Mouse (Mus musculus) MEL (cell line): Measurements from ENCODE around the gene Zar1l. TPM values are rescaled to one million over a fixed set of nuclear protein-coding genes. Genes with fewer than 3 reads are reported as not detected.

Experiments used
- DNase-seq: peaks from one replicate; pipeline ENCODE4 v3.0.0; 2011; ENCODE audit warnings: low read depth, low spot score
- H3K27ac ChIP-seq: 2 replicates; pipeline ENCODE4 v1.5.1; 2012; ENCODE audit warnings: low read depth, mild to moderate bottlenecking, control low read depth, low read length, moderate library complexity; ENCODE audit not compliant: control insufficient read depth
- H3K27me3 ChIP-seq, 2 experiments: fragments of 150-350 bp in 1 of 2; sonication (generic) in 1 of 2; 2 replicates each; pipeline ENCODE4 v1.6.1; 2012; ENCODE audit warnings: low read length in 2 of 2, mild to moderate bottlenecking in 2 of 2, improper control_type of control experiment in 1 of 2, moderate library complexity in 1 of 2; ENCODE audit not compliant: insufficient read depth in 2 of 2, control insufficient read depth in 1 of 2
- H3K36me3 ChIP-seq, 2 experiments: 2 replicates each; pipeline ENCODE4 v1.6.1; 2012 to 2014; ENCODE audit warnings: low read length in 2 of 2, improper control_type of control experiment in 1 of 2, inconsistent platforms in 1 of 2, mild to moderate bottlenecking in 1 of 2; ENCODE audit not compliant: insufficient read depth in 2 of 2, control insufficient read depth in 1 of 2
- H3K4me1 ChIP-seq, 2 experiments: fragments of 150-350 bp in 1 of 2; sonication (generic) in 1 of 2; 2 replicates each; pipeline ENCODE4 v1.6.1; 2012; ENCODE audit warnings: low read length in 2 of 2, improper control_type of control experiment in 1 of 2, mild to moderate bottlenecking in 1 of 2; ENCODE audit not compliant: insufficient read depth in 2 of 2, control insufficient read depth in 1 of 2
- H3K4me3 ChIP-seq, 2 experiments: fragments of 150-350 bp in 1 of 2; sonication (generic) in 1 of 2; 2 replicates each; pipeline ENCODE4 v1.5.1; 2012; ENCODE audit warnings: low read depth in 2 of 2, low read length in 2 of 2, mild to moderate bottlenecking in 2 of 2, moderate library complexity in 2 of 2, control low read depth in 1 of 2, improper control_type of control experiment in 1 of 2; ENCODE audit not compliant: control insufficient read depth in 1 of 2, insufficient read depth in 1 of 2
- H3K79me2 ChIP-seq: 2 replicates; pipeline ENCODE4 v1.6.1; 2012; ENCODE audit warnings: mild to moderate bottlenecking, low read length, moderate library complexity; ENCODE audit not compliant: control insufficient read depth, poor library complexity, insufficient read depth
- H3K9ac ChIP-seq: 2 replicates; pipeline ENCODE4 v1.6.1; 2012; ENCODE audit warnings: low read depth, mild to moderate bottlenecking, control low read depth, low read length, moderate library complexity; ENCODE audit not compliant: control insufficient read depth, poor library complexity, severe bottlenecking
- H3K9me3 ChIP-seq: fragments of 150-350 bp; sonication (generic); replicated peaks from 2 replicates; pipeline ENCODE4 v1.6.1; 2012; ENCODE audit warnings: mild to moderate bottlenecking, low read length, improper control_type of control experiment, moderate library complexity; ENCODE audit not compliant: insufficient read depth
- JUND ChIP-seq: IDR thresholded peaks from 2 replicates; pipeline ENCODE4 v1.6.1; 2011; ENCODE audit warnings: low read depth, mild to moderate bottlenecking, improper control_type of control experiment, low read length
- KAT2A ChIP-seq: conservative IDR thresholded peaks from 2 replicates; pipeline ENCODE4 v1.6.1; 2012; ENCODE audit warnings: low read depth, low read length, improper control_type of control experiment, inconsistent platforms
- MEF2A ChIP-seq: IDR thresholded peaks from 2 replicates; pipeline ENCODE4 v1.6.1; 2014; ENCODE audit warnings: low read depth, mild to moderate bottlenecking, inconsistent platforms, low read length, improper control_type of control experiment; ENCODE audit not compliant: poor library complexity, insufficient replicate concordance, severe bottlenecking; ENCODE audit errors: extremely low read depth
- polyA plus RNA-seq, 2 experiments: library from polyadenylated mRNA; stranded (reverse) in 1 of 2; unstranded in 1 of 2; fragments of >175 nt in 1 of 2; fragments of >200 nt in 1 of 2; gene quantifications; 2 replicates each; pipeline versions ENCODE4 v1.2.1 to v1.2.4; 2012; ENCODE audit warnings: low replicate concordance in 2 of 2, low read depth in 1 of 2; ENCODE audit not compliant: insufficient read length in 2 of 2, insufficient read depth in 1 of 2, missing spikeins in 1 of 2
- total RNA-seq: library from RNA; depleted of rRNA; stranded (reverse); fragments of 300-350 nt; gene quantifications from 2 replicates; pipeline ENCODE4 v1.2.3, GENCODE M21; 2012; rRNA removed

Zar1l gene
- total and polyA plus RNA-seq, 3 experiments, result not detected

DNA sequence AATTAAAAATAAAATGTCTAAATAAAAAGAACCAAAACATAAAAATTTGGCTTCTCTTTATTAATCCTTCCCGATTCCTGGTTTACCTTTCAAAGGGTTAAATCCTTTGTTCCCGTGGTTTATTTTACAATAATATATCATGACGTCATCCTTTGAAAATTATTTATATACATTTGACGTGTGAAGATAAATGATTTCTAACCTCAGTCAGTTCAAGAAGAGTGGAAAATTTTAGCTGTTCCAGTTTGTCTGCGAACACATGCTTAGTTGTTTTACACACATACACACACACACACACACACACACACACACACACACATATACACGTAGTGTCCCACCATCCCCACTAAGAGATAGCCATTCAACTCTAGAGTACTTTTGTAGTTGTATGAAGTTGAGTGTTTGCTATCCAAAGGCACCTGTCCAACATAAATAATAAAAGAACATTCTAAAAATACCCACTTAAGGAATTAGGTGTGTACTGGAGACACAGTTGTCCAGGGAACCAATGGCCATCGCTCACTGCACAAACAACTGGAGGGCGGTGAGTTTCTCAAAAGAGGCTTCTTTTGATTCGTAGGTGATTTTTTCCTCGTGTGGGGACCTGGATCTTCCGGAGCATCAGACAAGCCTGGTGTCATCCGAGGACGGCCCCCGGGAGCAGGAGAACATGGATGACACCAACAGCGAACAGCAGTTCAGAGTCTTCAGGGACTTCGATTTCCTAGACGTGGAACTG lies 60.6 kb downstream of the Zar1l start:
- H3K9me3 ChIP-seq, result no peaks in the 10 kb centered on the region
- H3K4me3 ChIP-seq, result no peak overlapping the region
- H3K36me3 ChIP-seq, result no peaks in the 10 kb centered on the region
- no peak for DNase-seq
- no peak overlapping the region for H3K9ac ChIP-seq
- TF ChIP-seq KAT2A (no peak), JUND (no peak), MEF2A (no peak)
- TF ChIP-seq, all 39 proteins: peak for 0
- Histone ChIP-seq H3K27me3 (no peaks in the 10 kb centered on the region), H3K4me1 (no peaks in the 10 kb centered on the region), H3K27ac (no peak overlapping the region), H3K79me2 (no peaks in the 10 kb centered on the region)

Other genes with a start within 250 kb of the Zar1l start
- gene Brca2, start 4.5 kb upstream of the Zar1l start, total RNA-seq, result 29.8 and 31.2 TPM in 2 replicates
- 100 to 1,000 TPM in 1 of 2 experiments, 10 to 100 TPM in 1; 53.4 to 239 TPM for gene Brca2, start 4.5 kb upstream of the Zar1l start, polyA plus RNA-seq
- gene N4bp2l1, start 79.0 kb upstream of the Zar1l start, total RNA-seq, result 2.6 and 2.9 TPM in 2 replicates
- gene N4bp2l1, start 79.0 kb upstream of the Zar1l start, polyA plus RNA-seq, result 10 to 100 TPM in 1 of 2 experiments, not detected in 1; 15.0 TPM
- 74.9 and 75.0 TPM in 2 replicates for gene N4bp2l2, start 148.0 kb upstream of the Zar1l start, total RNA-seq
- 10 to 100 TPM in 1 of 2 experiments, not detected in 1; 67.5 TPM for gene N4bp2l2, start 148.0 kb upstream of the Zar1l start, polyA plus RNA-seq
- 21.9 and 26.3 TPM in 2 replicates for gene Pds5b, start 155.6 kb upstream of the Zar1l start, total RNA-seq
- gene Pds5b, start 155.6 kb upstream of the Zar1l start, polyA plus RNA-seq, result 10 to 100 TPM; 46.2 to 52.7 TPM